Mouse (Mus musculus): ENCODE measurements around the gene Kcns1.

GRCm38 (mm10) chr2:164146556-164146955, 24.4 kb downstream of the Kcns1 start:
- no peak for TF ChIP-seq CTCF (IDR thresholded peaks at IDR 0.05; ENCODE audit: low read depth)
- TF ChIP-seq EP300 (IDR thresholded peaks at IDR 0.05; ENCODE audit: low read depth) = no peak

All from liver, postnatal 0 days (tissue).